10 mouse cellular contexts compared by ENCODE assay signal in genomic region chr5:20676193-20676871, GRCm38 (mm10).
A peak's percentile ranks its signal among the peaks of the same experiment; 100 is the strongest.
DNase-seq lines count a peak whose midpoint lies in the region; ATAC-seq and TF ChIP-seq lines count a peak whose summit lies in the region.
"Had no signal": no experiment of that assay in that cellular context is flagged by ENCODE, and none has a peak within 500 bp of the region (broad histone marks: within the 10 kb centered on the region; RNA-seq: fewer than 3 reads in every experiment).

No protein-coding gene starts in this region.

- in situ Hi-C loops in Patski (cut with MboI; ENCODE audit: low pct_unique_long_range_greater_than_20kb): no loop called here

- no peak overlapping the region for H3K4me3 ChIP-seq in forebrain, embryonic 14.5 days (ENCODE audit: low read depth, low read length)
- H3K4me3 ChIP-seq in midbrain, embryonic 14.5 days (replicated peaks; ENCODE audit: low read depth, low read length): no peak overlapping the region
- H3K4me3 ChIP-seq: lung, embryonic 15.5 days had no signal

- 14% methylated on average over 7 of the region's 7 CpGs for WGBS in forebrain, embryonic 14.5 days
- 17% methylated on average over 7 of the region's 7 CpGs for WGBS in midbrain, embryonic 14.5 days

- CTCF ChIA-PET in Patski (lab: Charles Lee): interaction anchor here (0.7 to 1.7 kb wide), 2 partner anchors 22 to 27 kb away, joined by 3 read pairs; no protein-coding TSS in a partner anchor

- POLR2A ChIA-PET in Patski (lab: Charles Lee): no interaction called here

- ATAC-seq in Patski: peak; percentile 5
- ATAC-seq in forebrain, embryonic 14.5 days: peak; percentile 67; the same call in 1 of the 2 replicates
- ATAC-seq in midbrain, embryonic 14.5 days (ENCODE audit: low FRiP score, low TSS enrichment): no peak

- TF ChIP-seq CTCF in Patski (IDR thresholded peaks at IDR 0.05): no peak

- no peaks in the 10 kb centered on the region for H3K9me3 ChIP-seq in forebrain, embryonic 14.5 days (replicated peaks; ENCODE audit: control insufficient read depth, low read length)
- no peaks in the 10 kb centered on the region for H3K9me3 ChIP-seq in midbrain, embryonic 14.5 days (ENCODE audit: control insufficient read depth, low read length)
- H3K9me3 ChIP-seq: G1E; lung, embryonic 15.5 days had no signal

- H3K27ac ChIP-seq in forebrain, embryonic 14.5 days (ENCODE audit: low read depth, low read length): peak overlapping the region; percentile 23; the same call in 1 of the 2 replicates
- H3K27ac ChIP-seq in midbrain, embryonic 14.5 days (replicated peaks; ENCODE audit: low read depth, low read length): peak overlapping the region; percentile 63; the same call in 1 of the 2 replicates
- H3K27ac ChIP-seq: lung, embryonic 15.5 days had no signal

- no peak overlapping the region for H3K9ac ChIP-seq in forebrain, embryonic 14.5 days (ENCODE audit: low read length)
- no peak overlapping the region for H3K9ac ChIP-seq in midbrain, embryonic 14.5 days (replicated peaks; ENCODE audit: low read length)
- H3K9ac ChIP-seq: lung, embryonic 15.5 days had no signal

- peaks cover 9% of the 10 kb centered on the region for H3K4me1 ChIP-seq in forebrain, embryonic 14.5 days (ENCODE audit: control insufficient read depth, insufficient read depth, low read length)
- H3K4me1 ChIP-seq in midbrain, embryonic 14.5 days (ENCODE audit: control insufficient read depth, insufficient read depth, low read length): peaks cover 13% of the 10 kb centered on the region
- H3K4me1 ChIP-seq: lung, embryonic 15.5 days had no signal

- DNase-seq in heart, adult 11 months: peak; percentile 64
- no peak for DNase-seq in heart, postnatal 10 days
- DNase-seq in Patski (ENCODE audit: low read depth, low spot score): no peak
- peak; percentile 66 for DNase-seq in forebrain, embryonic 14.5 days (ENCODE audit: low spot score)
- DNase-seq in midbrain, embryonic 14.5 days: peak; percentile 46
- DNase-seq in yolk sac, embryonic 10.5 days (ENCODE audit: low spot score): no peak
- DNase-seq in frontal cortex, postnatal 10 days (ENCODE audit: low spot score in 2 of 2): no peak
- no peak for DNase-seq in lung, postnatal 10 days

- H3K27me3 ChIP-seq in Patski: no peaks in the 10 kb centered on the region
- no peaks in the 10 kb centered on the region for H3K27me3 ChIP-seq in forebrain, embryonic 14.5 days (replicated peaks; ENCODE audit: control insufficient read depth, insufficient read depth, low read length)
- H3K27me3 ChIP-seq in midbrain, embryonic 14.5 days (ENCODE audit: control insufficient read depth, insufficient read depth, low read length): no peaks in the 10 kb centered on the region
- H3K27me3 ChIP-seq: lung, embryonic 15.5 days had no signal

- no peak overlapping the region for H3K4me2 ChIP-seq in forebrain, embryonic 14.5 days (ENCODE audit: low read length)
- no peak overlapping the region for H3K4me2 ChIP-seq in midbrain, embryonic 14.5 days (ENCODE audit: low read length)
- H3K4me2 ChIP-seq: lung, embryonic 15.5 days had no signal

- H3K36me3 ChIP-seq in forebrain, embryonic 14.5 days (ENCODE audit: control insufficient read depth, insufficient read depth, low read length): no peaks in the 10 kb centered on the region
- no peaks in the 10 kb centered on the region for H3K36me3 ChIP-seq in midbrain, embryonic 14.5 days (ENCODE audit: control insufficient read depth, insufficient read depth, low read length)
- H3K36me3 ChIP-seq: G1E; lung, embryonic 15.5 days had no signal

- intact Hi-C loops in heart, postnatal 10 days (cut with DNase I): no loop called here

Comparison
In these comparisons a context has a peak if more than half of its experiments do, and no peak if none do; other contexts are left out.
1. DNase-seq: peak in heart, adult 11 months (single experiment), forebrain, embryonic 14.5 days (single experiment) and midbrain, embryonic 14.5 days (single experiment); none in heart, postnatal 10 days (0 of 2), Patski (single experiment), yolk sac, embryonic 10.5 days (single experiment), frontal cortex, postnatal 10 days (0 of 2) and lung, postnatal 10 days (single experiment).